Mouse (Mus musculus) myocyte (in vitro differentiated cells): Measurements from ENCODE around the gene Hist1h2bm. TPM values are rescaled to one million over a fixed set of nuclear protein-coding genes. Genes with fewer than 3 reads are reported as not detected.
"Not testable (repeated sequence)": the region's sequence is repeated elsewhere in the genome, so short reads cannot be mapped to it uniquely, and the experiment has no call there.

ENCODE experiments used
- H3K27me3 ChIP-seq: one replicate; pipeline ENCODE4 v1.6.1; 2011; ENCODE audit not compliant: control insufficient read depth, insufficient read depth, insufficient read length
- H3K36me3 ChIP-seq: one replicate; pipeline ENCODE4 v1.6.1; 2011; ENCODE audit not compliant: control insufficient read depth, insufficient read depth
- H3K4me2 ChIP-seq: one replicate; pipeline ENCODE4 v1.6.1; 2011; ENCODE audit warnings: low read depth, control low read depth
- H3K4me3 ChIP-seq: one replicate; pipeline ENCODE4 v1.5.1; 2011; ENCODE audit warnings: mild to moderate bottlenecking, control low read depth, moderate library complexity
- H3K79me2 ChIP-seq: one replicate; pipeline ENCODE4 v1.6.1; 2011; ENCODE audit not compliant: control insufficient read depth, insufficient read depth
- H3ac ChIP-seq: one replicate; pipeline ENCODE4 v1.6.1; 2011; ENCODE audit not compliant: control insufficient read depth, insufficient read length
- CEBPB ChIP-seq: IDR thresholded peaks from 2 replicates; pipeline ENCODE4 v1.6.1; 2011; ENCODE audit warnings: mild to moderate bottlenecking, moderate library complexity; ENCODE audit not compliant: poor library complexity, insufficient read depth, severe bottlenecking
- E2F4 ChIP-seq: IDR thresholded peaks from one replicate; pipeline ENCODE4 v1.6.1; 2011; ENCODE audit warnings: mild to moderate bottlenecking, control low read depth, moderate library complexity; ENCODE audit not compliant: insufficient read depth
- MAX ChIP-seq: IDR thresholded peaks from one replicate; pipeline ENCODE4 v1.6.1; 2011; ENCODE audit warnings: low read depth, mild to moderate bottlenecking, control low read depth
- MYOD1 ChIP-seq, 3 experiments: IDR thresholded peaks; one replicate each; pipeline ENCODE4 v1.6.1; 2011; ENCODE audit warnings: control low read depth in 2 of 3, low read depth in 2 of 3, mild to moderate bottlenecking in 2 of 3, moderate library complexity in 1 of 3; ENCODE audit not compliant: insufficient read length in 2 of 3, control insufficient read depth in 1 of 3
- MYOG ChIP-seq, 3 experiments: IDR thresholded peaks; one replicate each; pipeline ENCODE4 v1.6.1; 2011; ENCODE audit warnings: control low read depth in 2 of 3, low read depth in 2 of 3, mild to moderate bottlenecking in 2 of 3; ENCODE audit not compliant: insufficient read length in 2 of 3, control insufficient read depth in 1 of 3, insufficient read depth in 1 of 3
- POLR2A ChIP-seq: IDR thresholded peaks from one replicate; pipeline ENCODE4 v1.6.1; 2011; ENCODE audit warnings: low read depth, mild to moderate bottlenecking, control low read depth, moderate library complexity; ENCODE audit not compliant: insufficient read length
- POLR2AphosphoS2 ChIP-seq: IDR thresholded peaks from one replicate; pipeline ENCODE4 v1.6.1; 2011; ENCODE audit warnings: low read depth, control low read depth; ENCODE audit not compliant: insufficient read length
- REST ChIP-seq: IDR thresholded peaks from one replicate; pipeline ENCODE4 v1.6.1; 2011; ENCODE audit warnings: mild to moderate bottlenecking, control low read depth, moderate library complexity; ENCODE audit not compliant: insufficient read depth, insufficient read length
- SRF ChIP-seq: IDR thresholded peaks from one replicate; pipeline ENCODE4 v1.6.1; 2011; ENCODE audit warnings: low read depth; ENCODE audit not compliant: control insufficient read depth, insufficient read length
- TCF12 ChIP-seq: IDR thresholded peaks from one replicate; pipeline ENCODE4 v1.6.1; 2011; ENCODE audit warnings: mild to moderate bottlenecking, control low read depth; ENCODE audit not compliant: poor library complexity, insufficient read depth, severe bottlenecking
- TCF3 ChIP-seq: IDR thresholded peaks from one replicate; pipeline ENCODE4 v1.6.1; 2011; ENCODE audit warnings: low read depth, control low read depth; ENCODE audit not compliant: insufficient read length
- USF1 ChIP-seq: IDR thresholded peaks from one replicate; pipeline ENCODE4 v1.6.1; 2011; ENCODE audit warnings: low read depth, mild to moderate bottlenecking, control low read depth, moderate library complexity
- polyA plus RNA-seq: library from polyadenylated mRNA; unstranded; fragments of >200 nt; fragmentation: generic; extraction: Trizol; gene quantifications from one replicate; pipeline ENCODE4 v1.2.1, GENCODE M21; 2012; ENCODE audit warnings: missing spikeins

Hist1h2bm gene
- polyA plus RNA-seq, 1 experiment, result 1.3 TPM

GRCm38 (mm10) chr13:21734010-21734905, 12.4 kb downstream of the Hist1h2bm start:
- no peaks in the 10 kb centered on the region for H3K36me3 ChIP-seq
- H3K4me3 ChIP-seq, result peak overlapping the region; percentile 37
- peak overlapping the region; percentile 97 for H3K4me2 ChIP-seq
- TF ChIP-seq MAX (no peak), TCF12 (no peak), POLR2AphosphoS2 (no peak), REST (no peak), MYOD1 (IDR thresholded peaks at IDR 0.05; ENCODE audit: control insufficient read depth in 1 of 3, insufficient read length in 2 of 3, low read depth in 2 of 3) (no peak), USF1 (no peak), SRF (no peak), POLR2A (no peak), E2F4 (no peak), CEBPB (no peak), MYOG (IDR thresholded peaks at IDR 0.05; ENCODE audit: control insufficient read depth in 1 of 3, insufficient read depth in 1 of 3, insufficient read length in 2 of 3, low read depth in 2 of 3) (no peak), TCF3 (no peak)
- H3K79me2 ChIP-seq, result no peaks in the 10 kb centered on the region
- H3ac ChIP-seq, result peak overlapping the region; percentile 47
- no peaks in the 10 kb centered on the region for H3K27me3 ChIP-seq

GRCm38 (mm10) chr13:21734906-21735767, 13.3 kb downstream of the Hist1h2bm start, which contains the start of gene Hist1h4j:
Hist1h4j (plus strand) TSS chr13:21735064.
- TF ChIP-seq POLR2A (peak; percentile 84), E2F4 (peak; percentile 42), POLR2AphosphoS2 (peak; percentile 96)
- not testable (repeated sequence) for H3K79me2 ChIP-seq, H3K27me3 ChIP-seq, H3K36me3 ChIP-seq
- Histone ChIP-seq H3K4me2 (peak within 1 kb of the TSS; percentile 97), H3K4me3 (peak within 1 kb of the TSS; percentile 37), H3ac (peak within 1 kb of the TSS; percentile 47)

- Histone ChIP-seq H3ac (no peak overlapping the region), H3K27me3 (no peaks in the 10 kb centered on the region), H3K36me3 (no peaks in the 10 kb centered on the region), H3K79me2 (peaks cover 28% of the 10 kb centered on the region), H3K4me3 (no peak overlapping the region), H3K4me2 (no peak overlapping the region)
- TF ChIP-seq MYOD1 (IDR thresholded peaks at IDR 0.05; ENCODE audit: control insufficient read depth in 1 of 3, insufficient read length in 2 of 3, low read depth in 2 of 3) (no peak), POLR2A (no peak), MAX (no peak), CEBPB (no peak), SRF (no peak), REST (no peak)
These were observed 23.2 kb downstream of the Hist1h2bm start for GRCm38 (mm10) chr13:21745006-21745405.

GRCm38 (mm10) chr13:21749387-21750158, 27.7 kb downstream of the Hist1h2bm start:
- H3ac ChIP-seq, result no peak overlapping the region
- peak overlapping the region; percentile 82 for H3K4me2 ChIP-seq
- H3K27me3 ChIP-seq, result no peaks in the 10 kb centered on the region
- peak overlapping the region; percentile 43 for H3K4me3 ChIP-seq
- H3K36me3 ChIP-seq, result no peaks in the 10 kb centered on the region
- H3K79me2 ChIP-seq, result peaks cover 28% of the 10 kb centered on the region
- no peak for TF ChIP-seq REST
- no peak for TF ChIP-seq MAX
- TF ChIP-seq SRF, result no peak
- TF ChIP-seq E2F4, result no peak
- no peak for TF ChIP-seq TCF12
- TF ChIP-seq TCF3, result no peak
- no peak for TF ChIP-seq MYOD1 (IDR thresholded peaks at IDR 0.05; ENCODE audit: control insufficient read depth in 1 of 3, insufficient read length in 2 of 3, low read depth in 2 of 3)
- TF ChIP-seq USF1, result no peak
- no peak for TF ChIP-seq MYOG (IDR thresholded peaks at IDR 0.05; ENCODE audit: control insufficient read depth in 1 of 3, insufficient read depth in 1 of 3, insufficient read length in 2 of 3, low read depth in 2 of 3)
- TF ChIP-seq CEBPB, result no peak
- peak; percentile 11 for TF ChIP-seq POLR2A
- TF ChIP-seq POLR2AphosphoS2, result peak; percentile 81
